Mouse (Mus musculus) lung, postnatal 0 days (tissue): ENCODE measurements around the gene Clmp. TPM values are rescaled to one million over a fixed set of nuclear protein-coding genes. Genes with fewer than 3 reads are reported as not detected.

Source experiments
- ATAC-seq: fragments of 200-750 bp; cut with Nextera tagmentation; 2 replicates; pipeline ENCODE4 v1.8.0; 2017; ENCODE audit warnings: moderate library complexity
- DNase-seq: peaks from one replicate; pipeline ENCODE4 v3.0.0-alpha.2; 2016; ENCODE audit warnings: low spot score
- H3K27ac ChIP-seq: fragments of 300-500 bp; sonication (generic); 2 replicates; pipeline ENCODE4 v1.5.1; 2014; ENCODE audit warnings: antibody characterized with exemption, mild to moderate bottlenecking, low read length, mixed read lengths
- H3K27me3 ChIP-seq: fragments of 300-500 bp; sonication (generic); replicated peaks from 2 replicates; pipeline ENCODE4 v1.6.1; 2014; ENCODE audit warnings: low read length, mixed read lengths; ENCODE audit not compliant: insufficient read depth
- H3K36me3 ChIP-seq: fragments of 300-500 bp; sonication (generic); 2 replicates; pipeline ENCODE4 v1.6.1; 2014; ENCODE audit warnings: low read length, mixed read lengths; ENCODE audit not compliant: insufficient read depth
- H3K4me1 ChIP-seq: fragments of 300-500 bp; sonication (generic); 2 replicates; pipeline ENCODE4 v1.6.1; 2014; ENCODE audit warnings: antibody characterized with exemption, low read depth, low read length, mixed read lengths; ENCODE audit not compliant: insufficient read depth
- H3K4me2 ChIP-seq: fragments of 300-500 bp; sonication (generic); replicated peaks from 2 replicates; pipeline ENCODE4 v1.6.1; 2014; ENCODE audit warnings: low read depth, mild to moderate bottlenecking, low read length, moderate library complexity, mixed read lengths
- H3K4me3 ChIP-seq: fragments of 300-500 bp; sonication (generic); 2 replicates; pipeline ENCODE4 v1.5.1; 2014; ENCODE audit warnings: low read depth, low read length
- H3K9ac ChIP-seq: fragments of 300-500 bp; sonication (generic); replicated peaks from 2 replicates; pipeline ENCODE4 v1.6.1; 2014; ENCODE audit warnings: low read depth, mild to moderate bottlenecking
- H3K9me3 ChIP-seq: fragments of 300-500 bp; sonication (generic); 2 replicates; pipeline ENCODE4 v1.6.1; 2016; ENCODE audit warnings: low read length, mixed read lengths
- CTCF ChIP-seq: IDR thresholded peaks from 2 replicates; pipeline ENCODE4 v1.5.1; 2016; ENCODE audit warnings: antibody characterized with exemption, mild to moderate bottlenecking
- EP300 ChIP-seq: IDR thresholded peaks from 2 replicates; pipeline ENCODE4 v1.6.1; 2016; ENCODE audit warnings: antibody characterized with exemption, mild to moderate bottlenecking, control low read depth
- WGBS: fragments of 180-500 bp; shearing (Covaris S2); extraction: QIAGEN DNeasy Blood & Tissue Kit; methylation state at CpG from one replicate; pipeline ENCODE4 v1.1.7; 2014; 5-methylcytosine and 5-hydroxymethylcytosine counted together
- polyA plus RNA-seq: library from polyadenylated mRNA; unstranded; fragments of >200 nt; fragmentation: Nextera tagmentation; extraction: Ambion mirVana; gene quantifications from 2 replicates; pipeline ENCODE4 v1.2.1, GENCODE M21; 2015

Gene Clmp
- polyA plus RNA-seq, 1 experiment from 2014 or later, result 12.5 TPM

- H3K9me3 ChIP-seq, result no peaks in the 10 kb centered on the region
- TF ChIP-seq CTCF (no peak), EP300 (peak; percentile 84)
- H3K27me3 ChIP-seq, result no peaks in the 10 kb centered on the region
- H3K4me3 ChIP-seq, result no peak overlapping the region
- no peak overlapping the region for H3K4me2 ChIP-seq
- H3K36me3 ChIP-seq, result no peaks in the 10 kb centered on the region
- WGBS, result 31% methylated on average over 11 of the region's 11 CpGs
- DNase-seq (peak; percentile 82), ATAC-seq (peak; percentile 84)
- no peaks in the 10 kb centered on the region for H3K4me1 ChIP-seq
- H3K9ac ChIP-seq, result no peak overlapping the region
- H3K27ac ChIP-seq, result no peak overlapping the region
These were observed 90.9 kb downstream of the Clmp start for GRCm38 (mm10) chr9:40776459-40777248.

DNA sequence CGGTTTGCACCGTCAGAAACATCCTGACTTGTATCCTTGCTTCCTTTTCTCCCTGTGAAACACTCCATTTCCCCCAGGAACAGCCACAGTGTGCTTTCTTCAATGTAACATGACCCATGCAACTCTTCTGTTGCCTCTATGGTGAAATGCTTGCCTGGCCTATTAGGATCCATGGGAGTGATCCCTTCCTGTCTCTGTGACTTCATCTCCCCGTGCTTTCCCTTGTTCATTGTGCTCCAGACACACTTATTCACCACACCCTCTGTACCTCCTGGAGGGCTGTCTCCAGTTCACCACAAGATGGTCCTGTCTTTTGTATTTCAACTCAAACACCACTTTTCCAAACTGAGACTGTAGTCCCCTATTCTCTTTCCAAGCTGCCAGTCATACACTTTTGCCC lies 94.3 kb downstream of the Clmp start:
- 61% methylated on average over 3 of the region's 3 CpGs for WGBS
- H3K4me1 ChIP-seq, result no peaks in the 10 kb centered on the region; the same call in 1 of the 2 replicates

GRCm38 (mm10) chr9:40780892-40781725 lies 95.3 kb downstream of the Clmp start:
- no peak overlapping the region for H3K4me3 ChIP-seq

More for the DNA sequence above, 94.3 kb downstream of the Clmp start:
- H3K27me3 ChIP-seq, result no peaks in the 10 kb centered on the region
- ATAC-seq, result no peak
- DNase-seq, result peak; percentile 29
- H3K4me3 ChIP-seq, result no peak overlapping the region
- H3K9me3 ChIP-seq, result no peaks in the 10 kb centered on the region
- H3K4me2 ChIP-seq, result no peak overlapping the region
- no peak for TF ChIP-seq EP300
- TF ChIP-seq CTCF, result no peak
- no peak overlapping the region for H3K9ac ChIP-seq
- H3K27ac ChIP-seq, result peak overlapping the region; percentile 22; the same call in 1 of the 2 replicates
- H3K36me3 ChIP-seq, result no peaks in the 10 kb centered on the region

GRCm38 (mm10) chr9:40781726-40782581 lies 96.2 kb downstream of the Clmp start:
- no peaks in the 10 kb centered on the region for H3K36me3 ChIP-seq
- WGBS, result 27% methylated on average over 26 of the region's 26 CpGs
- H3K4me3 ChIP-seq, result peak overlapping the region; percentile 19
- ATAC-seq, result peak; percentile 44
- H3K27me3 ChIP-seq, result no peaks in the 10 kb centered on the region
- TF ChIP-seq EP300 (0 out of 2 replicates have a peak, but pooled peaks have one; percentile 6), CTCF (no peak)
- no peak overlapping the region for H3K9ac ChIP-seq
- peak overlapping the region; percentile 75 for H3K27ac ChIP-seq
- peak overlapping the region; percentile 48 for H3K4me2 ChIP-seq
- peak; percentile 51 for DNase-seq
- no peaks in the 10 kb centered on the region; the same call in 1 of the 2 replicates for H3K4me1 ChIP-seq
- no peaks in the 10 kb centered on the region for H3K9me3 ChIP-seq

More at GRCm38 (mm10) chr9:40780892-40781725, 95.3 kb downstream of the Clmp start:
- H3K4me2 ChIP-seq, result no peak overlapping the region; the same call in 1 of the 2 replicates
- H3K27ac ChIP-seq, result peak overlapping the region; percentile 75
- H3K27me3 ChIP-seq, result no peaks in the 10 kb centered on the region
- peak; percentile 73 for DNase-seq
- H3K36me3 ChIP-seq, result no peaks in the 10 kb centered on the region
- ATAC-seq, result peak; percentile 27
- H3K4me1 ChIP-seq, result no peaks in the 10 kb centered on the region; the same call in 1 of the 2 replicates
- H3K9me3 ChIP-seq, result no peaks in the 10 kb centered on the region
- TF ChIP-seq CTCF (no peak), EP300 (peak; percentile 59)
- no peak overlapping the region for H3K9ac ChIP-seq
- WGBS, result 63% methylated on average over 11 of the region's 11 CpGs

DNA sequence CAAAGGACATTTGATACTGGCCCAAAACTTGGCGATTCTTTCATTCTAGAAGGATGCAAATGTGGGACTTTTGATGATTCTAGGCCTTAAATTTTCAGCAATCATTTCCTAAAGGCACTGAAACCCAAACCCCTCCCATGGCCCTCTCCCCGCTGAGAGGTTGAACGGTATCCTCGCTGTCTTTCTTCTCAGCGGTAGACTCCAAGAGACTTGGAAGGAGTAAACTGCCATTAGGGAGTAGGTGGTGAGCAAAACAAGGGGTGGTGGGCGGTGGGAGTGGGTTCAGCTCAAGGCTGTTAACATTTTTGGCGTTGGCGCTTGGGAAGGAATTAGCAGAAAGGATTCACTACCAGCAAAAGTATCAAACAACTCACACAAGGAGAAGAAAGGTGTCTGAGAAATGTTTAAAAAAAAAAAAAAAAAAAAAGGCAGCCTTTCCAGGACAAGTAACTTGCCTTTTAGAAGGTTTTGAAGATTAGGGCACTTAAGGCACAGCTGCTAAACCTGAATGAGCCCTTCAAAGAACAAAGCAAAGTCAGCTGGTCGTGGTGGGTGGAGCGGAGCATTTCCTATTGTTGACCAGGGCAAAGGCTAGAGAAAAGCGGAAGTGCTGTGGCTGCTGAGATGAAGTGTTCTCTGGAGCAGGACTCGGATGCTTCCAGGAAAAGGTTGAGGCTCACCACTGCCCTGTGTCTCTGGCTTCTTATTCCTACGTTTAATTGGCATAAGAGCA lies 98.0 kb downstream of the Clmp start:
- WGBS, result 21% methylated on average over 13 of the region's 13 CpGs
- Histone ChIP-seq H3K36me3 (no peaks in the 10 kb centered on the region), H3K9ac (no peak overlapping the region), H3K27ac (peak overlapping the region; percentile 87), H3K4me2 (peak overlapping the region; percentile 18; the same call in 1 of the 2 replicates), H3K9me3 (no peaks in the 10 kb centered on the region), H3K27me3 (no peaks in the 10 kb centered on the region), H3K4me3 (no peak overlapping the region), H3K4me1 (no peaks in the 10 kb centered on the region; the same call in 1 of the 2 replicates)
- TF ChIP-seq EP300, result peak; percentile 78
- no peak for TF ChIP-seq CTCF
- peak; percentile 96 for DNase-seq
- ATAC-seq, result peak; percentile 89
